Mouse (Mus musculus) olfactory bulb, adult 2 months (tissue): ENCODE results near the gene Eng.

Experiments used
- CTCF ChIP-seq: fragments of 200-500 bp; IDR thresholded peaks from 2 replicates; pipeline ENCODE4 v1.5.1; 2012; ENCODE audit warnings: low read depth, mild to moderate bottlenecking, low read length, moderate library complexity; ENCODE audit not compliant: insufficient read depth
- POLR2A ChIP-seq: fragments of 200-500 bp; IDR thresholded peaks from 2 replicates; pipeline ENCODE4 v1.6.1; 2012; ENCODE audit warnings: mild to moderate bottlenecking, low read depth, low read length, moderate library complexity; ENCODE audit not compliant: insufficient read depth

DNA sequence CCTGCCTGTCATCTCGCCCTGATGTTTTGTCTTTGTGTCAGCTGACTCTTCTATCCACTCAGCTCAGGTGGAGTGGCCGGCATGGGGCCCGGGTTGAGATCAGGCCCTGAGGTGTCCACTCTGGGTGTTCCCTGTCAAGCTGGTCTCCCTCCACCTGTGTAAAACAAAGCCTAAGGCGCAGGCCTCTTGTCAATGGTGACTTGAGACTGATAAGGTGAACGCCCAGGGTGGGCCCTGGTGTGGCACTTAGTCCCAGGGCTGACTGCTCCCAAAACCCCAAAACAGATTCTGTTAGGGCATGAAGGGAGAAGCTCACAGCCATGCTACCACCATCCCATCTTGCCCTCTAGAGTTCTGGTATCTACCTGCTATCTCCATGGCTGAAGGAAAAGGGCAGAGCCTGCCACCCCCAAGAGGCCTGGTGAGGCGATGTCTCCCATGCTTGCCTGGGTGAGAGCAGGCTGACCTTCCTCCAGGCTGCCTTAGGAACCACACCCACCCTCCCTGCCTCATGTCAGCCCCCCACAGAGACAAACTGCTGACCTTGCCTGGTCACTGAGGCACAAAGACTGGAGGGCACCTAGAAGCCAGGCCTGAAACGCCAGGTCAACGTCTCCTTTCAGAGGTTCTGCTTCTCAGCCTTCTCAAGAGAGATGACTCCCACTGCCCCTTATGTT lies 1.5 kb upstream of the Eng start:
- TF ChIP-seq CTCF (no peak), POLR2A (no peak)
